Mouse (Mus musculus) heart, embryonic 16.5 days (tissue): Measurements from ENCODE around the gene AF067061. TPM values are rescaled to one million over a fixed set of nuclear protein-coding genes. Genes with fewer than 3 reads are reported as not detected.

Source experiments
- polyA plus RNA-seq: library from polyadenylated mRNA; unstranded; fragments of >200 nt; fragmentation: Nextera tagmentation; extraction: Ambion mirVana; gene quantifications from 2 replicates; pipeline ENCODE4 v1.2.1, GENCODE M21; 2015

Gene AF067061
- polyA plus RNA-seq, 1 experiment from 2014 or later: not detected

Other genes starting within 250 kb of the AF067061 start
- not detected in 2 replicates for gene Gm36079, start 236.1 kb upstream of the AF067061 start, polyA plus RNA-seq
- 0.14 TPM in 1 of 2 replicates, not detected in the other for gene Gm21188, start 210.9 kb upstream of the AF067061 start, polyA plus RNA-seq
- gene Gm20767, start 122.9 kb upstream of the AF067061 start, polyA plus RNA-seq: not detected in 2 replicates
- not detected in 2 replicates for gene Gm21818, start 90.7 kb upstream of the AF067061 start, polyA plus RNA-seq
- not detected in 2 replicates for gene Gm21762, start 47.2 kb upstream of the AF067061 start, polyA plus RNA-seq
- not detected in 2 replicates for gene Gm21731, start 24.0 kb upstream of the AF067061 start, polyA plus RNA-seq
- gene BC147527, start 37.3 kb downstream of the AF067061 start, polyA plus RNA-seq: 0.99 and 3.2 TPM in 2 replicates
- gene Tcstv3, start 53.8 kb downstream of the AF067061 start, polyA plus RNA-seq: not detected in 2 replicates